Mouse (Mus musculus): ENCODE measurements around the gene Abr.

Abr gene

GRCm38 (mm10) chr11:76406702-76407583, 215.2 kb downstream of the Abr start, which contains the start of gene Timm22:
Gene Timm22, plus strand, starts transcription at chr11:76406952.
- DNase-seq (ENCODE audit: low read depth), result peak; percentile 98

DNA sequence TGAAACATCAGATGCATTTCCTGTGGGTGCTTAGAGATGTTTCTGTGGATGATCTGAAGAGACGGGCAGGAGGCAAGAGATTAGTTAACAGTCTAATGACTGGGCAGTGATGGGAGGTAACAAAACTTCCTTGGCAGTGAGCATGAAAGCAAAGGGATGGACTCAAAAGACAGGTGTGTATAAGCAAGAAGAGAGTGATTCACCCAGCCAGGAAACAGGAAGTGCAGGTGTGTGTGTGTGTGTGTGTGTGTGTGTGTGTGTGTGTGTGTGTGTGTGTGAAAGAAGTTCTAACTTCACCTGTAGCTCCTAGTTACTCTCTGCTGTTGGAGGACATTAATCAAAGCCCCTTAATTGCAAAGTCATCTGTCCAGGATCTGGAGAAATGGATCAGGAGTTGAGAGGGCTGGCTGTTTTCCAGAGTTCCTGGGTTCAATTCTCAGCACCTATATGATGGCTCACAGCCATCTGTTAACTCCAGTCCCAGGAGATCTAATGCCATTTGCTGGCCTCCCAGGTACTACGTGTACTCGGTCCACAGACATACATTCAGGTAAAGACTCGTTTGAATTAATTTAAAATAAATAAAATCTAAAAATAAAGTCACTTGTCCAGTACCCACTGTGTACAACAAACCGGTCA, 216.4 kb downstream of the Abr start:
- no peak for DNase-seq (ENCODE audit: low read depth)

- DNase-seq (ENCODE audit: low read depth), result no peak
Observed at GRCm38 (mm10) chr11:76405113-76405512, 217.0 kb downstream of the Abr start.

DNA sequence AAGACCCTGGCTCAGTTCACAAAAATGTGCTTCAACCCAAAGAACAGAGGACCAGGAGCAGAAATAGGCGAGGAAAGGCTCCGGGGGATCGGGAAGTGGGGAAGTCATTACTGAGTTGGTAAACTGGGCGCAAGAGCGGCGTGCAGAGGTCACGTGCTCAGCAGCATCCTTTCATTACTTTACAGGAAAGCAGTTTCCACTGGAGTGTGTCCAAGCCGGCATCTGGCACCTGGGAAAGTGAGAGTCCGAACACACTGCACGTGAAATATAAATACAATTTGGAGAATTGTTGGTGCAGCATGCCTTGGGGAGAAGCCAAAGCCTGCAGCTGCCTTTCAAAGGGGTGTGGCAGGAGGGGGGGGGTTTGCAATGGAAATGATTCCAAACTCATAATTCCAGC, 220.7 kb downstream of the Abr start:
- no peak for DNase-seq (ENCODE audit: low read depth)

- DNase-seq (ENCODE audit: low read depth), result no peak
Observed at GRCm38 (mm10) chr11:76399587-76400330, 222.4 kb downstream of the Abr start.

DNA sequence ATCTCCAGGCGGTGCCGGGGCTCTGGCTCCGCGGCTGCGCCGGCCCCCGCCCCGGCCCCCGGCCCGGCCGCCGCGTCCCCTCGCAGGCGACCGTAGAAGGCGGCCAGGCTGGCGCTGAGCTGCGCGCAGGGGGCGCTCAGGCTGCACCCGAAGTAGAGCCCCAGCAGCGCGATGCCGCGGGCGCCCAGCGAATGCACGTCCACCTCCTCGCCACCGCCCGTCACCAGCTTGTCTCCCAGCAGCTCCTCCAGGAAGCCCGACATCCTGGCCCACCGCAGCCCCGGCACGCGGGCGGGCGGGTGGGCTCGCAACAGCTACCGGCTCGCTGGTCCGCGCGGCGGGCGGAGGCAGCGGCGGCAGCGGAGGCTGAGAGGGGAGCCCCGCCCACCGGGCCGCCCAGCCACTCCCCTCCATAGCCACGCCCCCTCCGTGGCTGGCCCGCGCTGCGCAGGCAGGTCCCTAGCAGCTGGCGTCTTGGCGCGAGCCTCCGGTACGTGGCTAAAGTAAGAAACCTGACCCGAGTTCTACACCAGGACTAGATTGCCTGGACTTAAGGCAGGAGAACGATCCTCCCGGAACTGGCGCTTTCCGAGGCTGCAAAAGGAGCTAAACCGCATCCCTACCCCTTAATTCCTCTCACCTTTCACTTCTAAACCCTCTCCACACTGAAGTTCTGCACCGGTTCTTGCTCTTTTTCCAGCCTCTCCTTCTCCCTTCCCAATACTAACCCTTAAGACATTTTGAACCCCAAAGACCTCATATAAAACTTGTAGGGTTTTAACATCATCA, 223.1 kb downstream of the Abr start, which contains the start of gene Nxn:
Gene Nxn (minus strand): TSS at position 343 of the 789 bp plus-strand sequence.
- DNase-seq (ENCODE audit: low read depth), result peak; percentile 64

DNA sequence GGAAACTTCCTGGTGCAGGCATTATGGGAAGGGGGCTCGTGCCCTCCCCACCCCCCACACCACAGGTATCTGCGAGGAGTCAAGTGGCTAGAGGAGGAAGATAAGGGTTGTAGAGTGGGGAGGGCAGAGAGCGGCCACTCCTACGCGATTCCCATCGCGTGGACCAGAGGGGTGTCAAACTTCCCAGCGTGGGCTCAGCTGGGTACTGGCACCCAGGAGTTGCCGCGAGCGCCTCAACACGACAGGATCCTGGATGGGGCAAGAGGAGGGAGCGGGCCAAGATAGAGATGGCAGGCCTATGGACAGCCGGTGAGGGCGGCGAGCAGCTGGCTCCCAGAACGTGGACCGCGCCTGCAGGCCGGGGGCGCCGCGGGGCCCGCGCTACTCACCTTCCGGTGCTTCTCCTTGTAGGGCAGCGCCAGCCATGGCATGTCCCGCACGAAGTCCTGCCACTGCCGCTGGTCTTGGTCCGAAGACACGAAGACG, 223.8 kb downstream of the Abr start:
- no peak for DNase-seq (ENCODE audit: low read depth)

DNA sequence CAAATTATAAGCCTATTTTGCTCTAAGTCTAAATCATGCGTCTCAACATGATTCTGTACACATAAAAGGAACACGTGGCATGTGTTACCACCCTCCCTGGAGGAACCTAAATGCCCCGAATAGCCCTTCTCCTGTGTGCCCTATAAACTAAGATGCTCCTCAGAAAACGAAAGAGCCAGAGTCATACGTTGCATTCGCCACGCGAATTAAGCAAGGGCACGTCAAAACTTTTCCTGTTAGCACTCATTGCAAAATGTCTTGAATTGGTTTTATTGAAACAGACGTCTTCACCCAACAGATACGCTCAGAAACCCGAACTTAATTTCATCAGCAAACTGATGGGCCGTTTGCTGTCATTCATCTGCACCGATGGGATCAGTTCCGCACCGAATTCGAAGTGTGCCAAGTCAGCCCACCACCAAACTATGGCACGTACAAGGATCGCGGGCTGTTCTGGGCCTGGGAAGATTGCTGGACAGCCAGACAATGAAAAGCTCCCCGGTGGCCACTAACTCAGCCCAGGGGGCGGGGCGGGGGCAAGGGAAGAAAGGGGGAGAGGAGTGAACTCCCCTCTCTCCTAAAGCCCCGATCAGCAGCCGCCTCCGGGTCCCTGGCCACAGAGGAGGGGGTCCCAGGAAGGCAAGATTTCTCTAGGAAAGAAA, 224.3 kb downstream of the Abr start:
- no peak for DNase-seq (ENCODE audit: low read depth)

DNA sequence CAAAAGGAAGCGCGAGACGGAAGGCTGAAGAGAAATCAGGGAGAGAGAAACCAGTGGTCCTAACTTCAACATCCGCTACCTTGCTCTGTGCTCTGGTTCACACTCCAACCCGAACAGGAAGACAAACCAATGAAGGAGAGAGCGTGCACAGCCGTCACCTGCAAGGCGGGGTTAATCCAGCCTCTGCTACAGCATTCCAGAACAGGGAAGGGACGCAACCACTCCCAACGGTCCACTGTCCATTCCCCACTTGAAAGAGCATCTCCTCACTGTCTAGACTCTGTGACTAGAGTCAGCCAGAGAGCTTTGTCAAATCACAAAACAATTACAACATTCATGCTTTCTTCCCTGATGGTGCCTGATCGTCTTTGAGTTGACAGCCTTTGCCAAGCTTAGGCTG, 229.1 kb downstream of the Abr start:
- no peak for DNase-seq (ENCODE audit: low read depth)

GRCm38 (mm10) chr11:76392532-76392931, 229.6 kb downstream of the Abr start:
- DNase-seq (ENCODE audit: low read depth), result no peak

DNA sequence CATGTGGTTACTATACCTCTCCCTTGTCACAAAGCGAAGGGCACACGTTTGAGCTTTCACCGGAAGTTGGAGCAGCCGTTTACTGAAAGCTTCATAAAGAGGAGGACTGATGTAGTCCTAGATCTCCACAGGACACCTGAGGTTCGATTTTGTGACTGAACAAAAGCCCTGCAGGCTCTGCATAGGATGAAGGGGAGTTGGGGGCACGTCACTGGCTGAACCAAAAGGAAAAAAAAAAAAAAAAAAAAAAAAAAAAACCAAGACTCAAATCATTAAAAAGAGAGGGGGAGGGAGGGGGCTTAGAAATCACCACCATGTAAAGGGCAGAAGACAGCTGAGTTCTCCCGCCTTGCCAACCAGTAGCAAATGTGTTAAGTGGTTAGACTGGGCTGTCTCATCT, 233.4 kb downstream of the Abr start:
- no peak for DNase-seq (ENCODE audit: low read depth)

- no peak for DNase-seq (ENCODE audit: low read depth)
Observed at GRCm38 (mm10) chr11:76387097-76387496, 235.0 kb downstream of the Abr start.

DNA sequence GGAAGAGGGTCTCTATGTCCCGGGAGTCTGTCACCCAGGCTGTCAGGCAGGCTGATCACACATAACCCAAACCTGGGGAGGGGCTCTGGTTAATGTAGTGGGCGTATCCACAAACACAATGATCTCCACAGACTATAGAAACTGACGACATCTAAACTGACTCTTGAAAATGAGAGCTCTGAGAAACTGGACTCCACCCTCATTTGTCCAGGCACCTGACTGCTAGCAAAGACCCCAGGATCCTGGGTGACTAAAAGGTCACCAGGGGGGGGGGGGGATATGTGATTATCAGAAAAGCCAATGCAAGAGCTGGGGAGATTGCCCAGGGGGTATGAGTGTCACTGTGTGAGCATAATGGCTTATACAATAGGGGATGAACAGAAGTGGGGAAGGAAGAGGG, 236.4 kb downstream of the Abr start:
- DNase-seq (ENCODE audit: low read depth), result no peak

DNA sequence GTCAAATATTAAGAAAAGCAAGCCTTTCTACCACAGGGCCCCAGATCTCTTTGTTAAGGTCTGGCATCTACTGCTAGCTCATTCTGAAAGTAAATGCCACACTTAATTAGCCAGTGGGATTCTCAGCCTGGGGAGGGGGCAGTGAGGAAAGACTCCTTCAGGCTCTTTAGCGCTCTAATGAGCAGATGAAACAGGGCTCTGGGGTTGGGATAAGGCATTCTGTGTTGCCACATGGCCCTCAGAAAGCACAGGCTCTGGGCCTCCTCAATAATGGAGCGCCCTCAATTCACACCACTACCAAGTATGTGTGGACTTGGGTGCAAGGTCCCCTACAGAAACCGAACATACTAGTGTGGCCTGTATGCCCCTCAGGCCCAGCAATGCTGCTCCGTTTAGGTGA, 237.1 kb downstream of the Abr start:
- no peak for DNase-seq (ENCODE audit: low read depth)

DNA sequence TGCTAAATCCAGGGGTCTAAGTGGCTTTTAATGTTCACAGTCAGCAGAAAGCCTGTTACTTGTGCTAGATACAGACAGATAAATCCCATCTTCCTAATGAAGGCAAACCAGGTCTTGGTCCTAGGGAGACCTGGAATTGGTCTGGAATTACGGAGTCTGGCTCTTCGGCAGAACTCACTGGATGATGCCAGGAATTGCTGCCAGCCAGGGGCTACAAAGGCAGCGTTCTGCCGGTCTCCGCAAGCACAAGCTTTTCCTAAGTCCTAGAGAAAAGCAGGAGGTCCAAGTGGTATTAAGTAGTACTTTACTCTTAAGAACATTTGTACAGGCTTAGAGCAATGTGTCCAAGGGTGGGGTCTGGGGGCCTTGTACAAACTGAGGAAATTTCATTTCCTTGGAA, 237.8 kb downstream of the Abr start:
- no peak for DNase-seq (ENCODE audit: low read depth)

- DNase-seq (ENCODE audit: low read depth), result no peak
Observed at GRCm38 (mm10) chr11:76382711-76383324, 239.3 kb downstream of the Abr start.

DNA sequence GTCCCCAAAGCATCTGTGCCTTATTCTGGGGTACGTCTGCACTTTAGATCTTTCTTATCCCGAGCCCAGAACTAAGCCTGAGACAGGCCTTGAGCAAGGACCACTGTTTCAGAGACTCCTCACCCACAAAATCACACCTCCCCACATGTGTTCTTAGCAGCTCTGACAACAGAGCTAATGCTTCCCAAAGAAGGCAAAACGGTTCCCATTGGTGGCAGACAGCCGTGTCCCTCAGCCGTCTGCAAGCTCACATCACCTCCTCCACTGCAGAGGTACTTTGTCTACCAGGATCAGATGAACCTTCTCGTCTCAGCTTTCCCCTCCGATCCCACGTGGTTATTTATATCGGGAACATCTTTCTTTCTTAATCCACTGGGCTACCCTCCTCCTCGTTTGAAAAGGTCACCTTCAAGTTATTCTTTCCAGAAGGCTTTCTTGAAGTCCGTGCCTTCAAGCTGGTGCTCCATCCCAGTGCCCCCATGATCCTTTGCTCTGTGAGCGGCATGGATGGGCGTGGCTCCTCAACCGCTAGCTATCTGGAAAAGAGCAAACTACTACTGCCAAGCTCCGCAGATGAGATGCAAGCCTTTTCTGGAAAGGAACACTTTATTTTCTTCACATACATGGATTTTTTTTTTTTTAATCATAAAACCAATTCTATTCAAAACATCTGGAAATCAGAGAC, 240.8 kb downstream of the Abr start:
- no peak for DNase-seq (ENCODE audit: low read depth)

GRCm38 (mm10) chr11:76379921-76380544, 242.1 kb downstream of the Abr start:
- no peak for DNase-seq (ENCODE audit: low read depth)

GRCm38 (mm10) chr11:76376425-76376824, 245.7 kb downstream of the Abr start:
- no peak for DNase-seq (ENCODE audit: low read depth)

Data from c-Kit-positive CD71-positive TER-119-negative erythroid progenitor cells, embryonic 14.5 days (primary cell).